Mouse (Mus musculus): ENCODE measurements around the gene Tgm2. TPM values are rescaled to one million over a fixed set of nuclear protein-coding genes. Genes with fewer than 3 reads are reported as not detected.

Tgm2 gene
- total and polyA plus RNA-seq, 2 experiments from 2014 or later: 6.8 to 13.3 TPM

DNA sequence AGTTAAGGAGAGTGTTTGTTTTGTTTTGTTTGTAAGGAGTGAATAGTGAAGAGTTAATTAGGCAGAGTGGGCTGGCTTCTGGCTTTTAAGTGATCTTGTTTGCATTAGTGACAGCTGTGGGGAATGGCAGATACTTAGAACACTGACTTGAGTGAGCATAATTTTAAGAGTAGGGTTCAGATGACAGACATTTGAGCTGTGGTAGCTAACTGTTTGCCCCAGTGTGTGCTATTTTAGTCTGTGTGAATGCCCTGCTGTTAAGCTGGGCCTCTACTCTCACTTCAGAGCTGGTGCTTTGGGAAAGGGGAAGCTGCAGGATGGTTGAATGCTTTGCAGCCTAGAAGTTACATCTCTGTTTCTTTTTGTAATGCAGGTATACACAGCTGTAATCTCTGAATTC, 79.8 kb downstream of the Tgm2 start:
- no peak for DNase-seq (ENCODE audit: low spot score)
- H3K36me3 ChIP-seq (ENCODE audit: insufficient read depth, low read length): peaks cover 21% of the 10 kb centered on the region

More for the DNA sequence above, 79.8 kb downstream of the Tgm2 start:
- no peak for ATAC-seq (ENCODE audit: low FRiP score)
- Histone ChIP-seq H3K9me3 (ENCODE audit: low read length) (no peaks in the 10 kb centered on the region), H3K4me3 (ENCODE audit: low read depth, low read length) (no peak overlapping the region), H3K27ac (ENCODE audit: low read depth, low read length) (no peak overlapping the region), H3K27me3 (ENCODE audit: insufficient read depth, low read length) (no peaks in the 10 kb centered on the region), H3K4me1 (ENCODE audit: insufficient read depth, low read length) (no peaks in the 10 kb centered on the region), H3K4me2 (ENCODE audit: low read depth, low read length, poor library complexity, severe bottlenecking) (no peak overlapping the region), H3K9ac (replicated peaks; ENCODE audit: low read length, poor library complexity, severe bottlenecking) (no peak overlapping the region)
- no peak for TF ChIP-seq CTCF (IDR thresholded peaks at IDR 0.05)

Other genes starting within 250 kb of the Tgm2 start
- 349 and 393 TPM in 2 replicates for gene Vstm2l, start 231.8 kb downstream of the Tgm2 start, total RNA-seq (2014; rRNA removed)
- gene Vstm2l, start 231.8 kb downstream of the Tgm2 start, polyA plus RNA-seq (2015; fragmentation: Nextera tagmentation; extraction: Ambion mirVana): 57.0 and 61.8 TPM in 2 replicates
- 13.5 and 20.0 TPM in 2 replicates for gene Tti1, start 118.0 kb downstream of the Tgm2 start, total RNA-seq (2014; rRNA removed)
- gene Tti1, start 118.0 kb downstream of the Tgm2 start, polyA plus RNA-seq (2015; fragmentation: Nextera tagmentation; extraction: Ambion mirVana): 9.2 and 11.0 TPM in 2 replicates
- gene Rprd1b, start 117.9 kb downstream of the Tgm2 start, total RNA-seq (2014; rRNA removed): 20.8 and 64.5 TPM in 2 replicates
- gene Rprd1b, start 117.9 kb downstream of the Tgm2 start, polyA plus RNA-seq (2015; fragmentation: Nextera tagmentation; extraction: Ambion mirVana): 19.0 and 20.5 TPM in 2 replicates
- 4.6 and 5.5 TPM in 2 replicates for gene D630003M21Rik, start 82.8 kb upstream of the Tgm2 start, total RNA-seq (2014; rRNA removed)
- gene D630003M21Rik, start 82.8 kb upstream of the Tgm2 start, polyA plus RNA-seq (2015; fragmentation: Nextera tagmentation; extraction: Ambion mirVana): 1.1 and 1.5 TPM in 2 replicates
- 0.22 TPM in 1 of 2 replicates, not detected in the other for gene Bpi, start 111.7 kb upstream of the Tgm2 start, total RNA-seq (2014; rRNA removed)
- not detected in 2 replicates for gene Bpi, start 111.7 kb upstream of the Tgm2 start, polyA plus RNA-seq (2015; fragmentation: Nextera tagmentation; extraction: Ambion mirVana)
- 8.8 and 17.8 TPM in 2 replicates for gene Lbp, start 160.1 kb upstream of the Tgm2 start, total RNA-seq (2014; rRNA removed)
- gene Lbp, start 160.1 kb upstream of the Tgm2 start, polyA plus RNA-seq (2015; fragmentation: Nextera tagmentation; extraction: Ambion mirVana): 4.2 and 5.6 TPM in 2 replicates
- gene Snhg11, start 229.2 kb upstream of the Tgm2 start, total RNA-seq (2014; rRNA removed): 169 and 264 TPM in 2 replicates
- gene Snhg11, start 229.2 kb upstream of the Tgm2 start, polyA plus RNA-seq (2015; fragmentation: Nextera tagmentation; extraction: Ambion mirVana): 514 and 635 TPM in 2 replicates